Mouse (Mus musculus): Measurements from ENCODE around the gene Fhad1. TPM values are rescaled to one million over a fixed set of nuclear protein-coding genes. Genes with fewer than 3 reads are reported as not detected.

Fhad1 gene
- polyA plus RNA-seq, 2 experiments, result 0.11 to 0.23 TPM

DNA sequence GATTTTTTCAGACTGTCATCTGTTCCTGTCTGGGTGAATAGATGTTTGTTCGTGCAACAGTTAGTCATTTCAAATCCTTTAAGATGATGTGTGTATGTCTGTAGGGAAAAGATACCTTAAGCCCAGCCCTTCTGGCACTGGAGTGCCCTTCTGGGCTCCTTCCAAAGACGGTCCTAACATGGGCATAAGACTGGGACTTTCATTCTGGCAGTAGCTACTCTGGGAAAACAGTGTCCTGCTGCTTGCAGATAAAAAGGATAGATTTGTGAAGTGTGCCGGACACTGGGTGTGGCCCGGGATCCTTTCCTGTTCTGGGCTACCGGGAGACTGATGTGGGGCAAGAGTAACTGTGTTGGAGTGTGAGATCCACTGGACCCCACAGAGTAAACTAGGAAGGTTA is 132.9 kb downstream of the Fhad1 start:
- no peak overlapping the region for H3K9ac ChIP-seq (replicated peaks)
- no peak overlapping the region for H3K4me2 ChIP-seq (ENCODE audit: low read depth)
- no peak for DNase-seq (ENCODE audit: low read depth in 3 of 3, low spot score in 3 of 3)
- no peak for TF ChIP-seq EP300 (IDR thresholded peaks at IDR 0.05; ENCODE audit: low read depth)
- no peak for TF ChIP-seq CTCF (IDR thresholded peaks at IDR 0.05; ENCODE audit: low read depth)
- 42% methylated on average over 5 of the region's 5 CpGs for WGBS (ENCODE audit: insufficient replicate concordance)
- H3K9me3 ChIP-seq (ENCODE audit: control insufficient read depth, low read length), result no peaks in the 10 kb centered on the region
- H3K27ac ChIP-seq, result no peak overlapping the region
- no peak for ATAC-seq (ENCODE audit: insufficient read depth)
- H3K36me3 ChIP-seq (replicated peaks; ENCODE audit: control insufficient read depth, insufficient read depth, low read depth), result no peaks in the 10 kb centered on the region
- H3K4me3 ChIP-seq (ENCODE audit: insufficient read depth in 1 of 2, low read depth in 2 of 2, low read length in 2 of 2), result no peak overlapping the region
- peaks cover 0 to 5% of the 10 kb centered on the region in 2 experiments; a peak in 2 of 4 replicates for H3K4me1 ChIP-seq (replicated peaks; ENCODE audit: control insufficient read depth in 2 of 2, insufficient read depth in 2 of 2, low read length in 1 of 2)
- no peaks in the 10 kb centered on the region; the same call in 1 of the 2 replicates for H3K27me3 ChIP-seq (ENCODE audit: control insufficient read depth, insufficient read depth, low read length)

DNA sequence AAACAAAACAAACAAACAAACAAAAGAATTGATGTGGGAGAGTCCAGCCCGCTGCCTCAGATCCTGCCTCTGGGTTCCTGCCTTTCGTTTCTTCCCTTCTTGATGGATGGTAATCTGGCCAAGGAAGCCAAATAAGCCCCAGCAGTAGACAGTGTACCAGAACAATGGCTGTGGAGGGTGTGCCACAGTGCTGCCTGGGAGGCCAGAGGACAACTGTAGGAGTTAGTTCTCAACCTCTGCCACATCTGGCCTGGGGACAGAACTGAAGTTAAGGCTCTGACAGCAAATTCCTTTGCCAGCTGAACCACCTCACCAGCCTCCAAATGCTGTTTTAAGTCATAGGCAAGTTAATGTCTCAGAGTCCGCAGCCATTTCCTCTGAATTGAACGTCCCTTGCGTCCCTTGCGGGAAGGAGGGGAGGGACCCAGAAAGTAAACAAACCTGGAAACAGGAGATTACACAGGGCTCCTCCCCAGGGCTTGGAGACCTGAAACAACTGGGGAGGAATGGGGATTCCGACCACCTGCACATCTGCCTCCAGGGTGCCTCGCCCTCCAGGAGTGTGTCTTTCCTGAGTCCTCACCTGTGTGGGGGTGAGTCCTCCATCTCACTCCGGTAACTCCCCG is 133.5 kb downstream of the Fhad1 start:
- no peak for TF ChIP-seq EP300 (IDR thresholded peaks at IDR 0.05; ENCODE audit: low read depth)
- no peak for TF ChIP-seq CTCF (IDR thresholded peaks at IDR 0.05; ENCODE audit: low read depth)
- peaks cover under 1 to 8% of the 10 kb centered on the region in 2 experiments for H3K4me1 ChIP-seq (replicated peaks; ENCODE audit: control insufficient read depth in 2 of 2, insufficient read depth in 2 of 2, low read length in 1 of 2)
- ATAC-seq (ENCODE audit: insufficient read depth) (no peak), DNase-seq (ENCODE audit: low read depth in 3 of 3, low spot score in 3 of 3) (no peak)
- no peak overlapping the region for H3K27ac ChIP-seq
- H3K36me3 ChIP-seq (replicated peaks; ENCODE audit: control insufficient read depth, insufficient read depth, low read depth), result no peaks in the 10 kb centered on the region
- H3K9ac ChIP-seq (replicated peaks), result no peak overlapping the region
- 46% methylated on average over 10 of the region's 10 CpGs for WGBS (ENCODE audit: insufficient replicate concordance)
- H3K4me3 ChIP-seq (ENCODE audit: insufficient read depth in 1 of 2, low read depth in 2 of 2, low read length in 2 of 2), result no peak overlapping the region
- H3K4me2 ChIP-seq (ENCODE audit: low read depth), result no peak overlapping the region
- no peaks in the 10 kb centered on the region for H3K9me3 ChIP-seq (ENCODE audit: control insufficient read depth, low read length)
- no peaks in the 10 kb centered on the region; the same call in none of the 2 replicates for H3K27me3 ChIP-seq (ENCODE audit: control insufficient read depth, insufficient read depth, low read length)

DNA sequence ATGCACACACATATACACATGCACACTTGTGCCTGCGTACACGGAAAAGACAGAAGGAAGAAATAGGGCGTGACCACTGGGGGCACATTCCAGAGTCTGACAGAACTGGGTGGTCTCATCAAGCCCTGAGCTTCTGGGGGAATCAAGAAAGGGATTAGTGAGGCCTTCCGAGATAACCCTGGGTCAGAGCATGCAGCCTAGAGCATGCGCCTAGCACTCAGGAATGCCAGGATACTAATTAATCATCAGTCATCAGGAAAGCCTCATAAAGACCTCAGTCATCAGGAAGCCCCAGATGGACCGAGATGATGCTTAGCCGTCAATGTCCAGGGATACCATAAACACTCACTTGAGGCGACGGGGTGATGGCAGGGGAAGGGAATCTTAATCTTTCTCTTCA is 135.0 kb downstream of the Fhad1 start:
- H3K27ac ChIP-seq, result no peak overlapping the region
- no peaks in the 10 kb centered on the region for H3K36me3 ChIP-seq (replicated peaks; ENCODE audit: control insufficient read depth, insufficient read depth, low read depth)
- peaks cover 12 to 23% of the 10 kb centered on the region in 2 experiments for H3K4me1 ChIP-seq (replicated peaks; ENCODE audit: control insufficient read depth in 2 of 2, insufficient read depth in 2 of 2, low read length in 1 of 2)
- DNase-seq (ENCODE audit: low read depth in 3 of 3, low spot score in 3 of 3) (no peak), ATAC-seq (ENCODE audit: insufficient read depth) (no peak)
- no peak overlapping the region for H3K4me3 ChIP-seq (ENCODE audit: insufficient read depth in 1 of 2, low read depth in 2 of 2, low read length in 2 of 2)
- H3K9me3 ChIP-seq (ENCODE audit: control insufficient read depth, low read length), result no peaks in the 10 kb centered on the region
- H3K4me2 ChIP-seq (ENCODE audit: low read depth), result no peak overlapping the region
- H3K9ac ChIP-seq (replicated peaks), result no peak overlapping the region
- 63% methylated on average over 9 of the region's 9 CpGs for WGBS (ENCODE audit: insufficient replicate concordance)
- TF ChIP-seq EP300 (IDR thresholded peaks at IDR 0.05; ENCODE audit: low read depth) (no peak), CTCF (IDR thresholded peaks at IDR 0.05; ENCODE audit: low read depth) (no peak)
- H3K27me3 ChIP-seq (ENCODE audit: control insufficient read depth, insufficient read depth, low read length), result no peaks in the 10 kb centered on the region; the same call in none of the 2 replicates

DNA sequence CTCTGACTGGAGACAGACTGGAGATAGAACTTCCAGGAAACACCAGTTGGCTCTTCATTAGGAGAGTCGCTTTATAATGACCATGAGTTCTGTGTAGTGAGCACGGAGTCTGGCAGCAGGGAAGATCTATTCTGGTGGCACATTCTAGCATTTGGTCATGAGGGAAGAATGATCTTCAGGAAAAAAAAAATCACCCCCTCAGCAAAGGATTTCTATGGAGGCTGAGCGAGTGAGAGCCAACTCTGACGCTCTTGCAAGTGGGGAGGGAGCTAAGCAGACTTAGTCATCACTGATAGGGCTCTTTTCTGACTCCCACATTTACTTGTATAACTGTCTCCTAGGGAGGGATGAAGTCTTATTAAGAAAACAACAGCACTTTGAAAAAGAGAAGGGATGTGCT is 135.8 kb downstream of the Fhad1 start:
- TF ChIP-seq EP300 (IDR thresholded peaks at IDR 0.05; ENCODE audit: low read depth), result no peak
- TF ChIP-seq CTCF (IDR thresholded peaks at IDR 0.05; ENCODE audit: low read depth), result no peak
- ATAC-seq (ENCODE audit: insufficient read depth) (no peak), DNase-seq (ENCODE audit: low read depth in 3 of 3, low spot score in 3 of 3) (no peak)
- Histone ChIP-seq H3K9ac (replicated peaks) (no peak overlapping the region), H3K9me3 (ENCODE audit: control insufficient read depth, low read length) (no peaks in the 10 kb centered on the region), H3K36me3 (replicated peaks; ENCODE audit: control insufficient read depth, insufficient read depth, low read depth) (no peaks in the 10 kb centered on the region), H3K27me3 (ENCODE audit: control insufficient read depth, insufficient read depth, low read length) (no peaks in the 10 kb centered on the region; the same call in none of the 2 replicates), H3K4me2 (ENCODE audit: low read depth) (no peak overlapping the region), H3K4me3 (ENCODE audit: insufficient read depth in 1 of 2, low read depth in 2 of 2, low read length in 2 of 2) (no peak overlapping the region), H3K27ac (no peak overlapping the region), H3K4me1 (replicated peaks; ENCODE audit: control insufficient read depth in 2 of 2, insufficient read depth in 2 of 2, low read length in 1 of 2) (peaks cover 12 to 23% of the 10 kb centered on the region in 2 experiments)
- WGBS (ENCODE audit: insufficient replicate concordance), result 58% methylated on average over 4 of the region's 4 CpGs

DNA sequence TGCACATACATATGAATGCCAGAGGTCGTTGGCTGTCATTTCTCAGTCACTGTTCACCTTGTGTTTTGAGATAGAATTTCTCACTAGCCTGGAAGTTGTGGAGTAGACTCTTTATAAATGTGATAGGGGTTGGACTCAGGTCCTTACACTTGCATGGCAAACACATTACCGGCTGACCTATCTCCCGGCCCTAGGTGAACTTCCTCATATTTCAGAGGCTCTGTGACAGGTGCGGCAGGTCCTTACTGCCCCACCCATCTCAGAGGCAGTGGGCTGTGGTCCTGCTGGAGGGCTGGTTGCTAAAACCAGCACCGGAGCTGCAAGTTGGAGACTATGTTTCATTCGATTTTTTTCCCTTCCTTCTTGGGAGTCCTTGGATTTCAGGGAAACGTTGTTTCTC is 136.3 kb downstream of the Fhad1 start:
- TF ChIP-seq EP300 (IDR thresholded peaks at IDR 0.05; ENCODE audit: low read depth) (no peak), CTCF (IDR thresholded peaks at IDR 0.05; ENCODE audit: low read depth) (no peak)
- Histone ChIP-seq H3K36me3 (replicated peaks; ENCODE audit: control insufficient read depth, insufficient read depth, low read depth) (no peaks in the 10 kb centered on the region), H3K4me3 (ENCODE audit: insufficient read depth in 1 of 2, low read depth in 2 of 2, low read length in 2 of 2) (no peak overlapping the region), H3K27me3 (ENCODE audit: control insufficient read depth, insufficient read depth, low read length) (no peaks in the 10 kb centered on the region; the same call in none of the 2 replicates), H3K27ac (no peak overlapping the region), H3K4me1 (replicated peaks; ENCODE audit: control insufficient read depth in 2 of 2, insufficient read depth in 2 of 2, low read length in 1 of 2) (peaks cover 13 to 25% of the 10 kb centered on the region in 2 experiments), H3K9me3 (ENCODE audit: control insufficient read depth, low read length) (no peaks in the 10 kb centered on the region), H3K4me2 (ENCODE audit: low read depth) (no peak overlapping the region), H3K9ac (replicated peaks) (no peak overlapping the region)
- ATAC-seq (ENCODE audit: insufficient read depth) (no peak), DNase-seq (ENCODE audit: low read depth in 3 of 3, low spot score in 3 of 3) (no peak)
- 36% methylated on average over 7 of the region's 7 CpGs for WGBS (ENCODE audit: insufficient replicate concordance)

Measured in liver, embryonic 14.5 days (tissue).